Mouse (Mus musculus): ENCODE results near the gene Lhfpl2.

DNA sequence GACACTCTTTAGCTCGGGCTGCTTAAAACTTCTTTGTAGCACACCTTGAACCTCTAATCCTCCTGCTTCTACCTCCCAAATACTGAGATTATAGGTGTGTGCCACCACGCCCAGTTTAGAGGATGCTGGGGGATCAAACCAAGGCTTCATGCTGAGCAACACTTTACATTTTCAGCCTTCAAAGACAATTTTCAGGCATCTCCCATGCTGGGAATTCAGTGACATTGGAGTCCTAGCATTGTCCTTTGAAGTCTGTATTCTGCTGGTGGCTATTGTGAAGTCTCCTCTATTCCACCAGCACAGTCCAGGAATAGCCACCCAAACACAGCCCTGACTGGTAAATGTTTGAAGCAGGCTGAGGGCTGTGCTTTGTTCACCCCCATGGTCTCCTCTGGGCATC is 27.0 kb upstream of the Lhfpl2 start:
- TF ChIP-seq REST (IDR thresholded peaks at IDR 0.05; ENCODE audit: insufficient read depth, insufficient read length) (no peak), USF1 (IDR thresholded peaks at IDR 0.05; ENCODE audit: low read depth) (no peak), POLR2A (IDR thresholded peaks at IDR 0.05; ENCODE audit: insufficient read length, low read depth) (no peak), E2F4 (IDR thresholded peaks at IDR 0.05; ENCODE audit: insufficient read depth) (no peak), MAX (IDR thresholded peaks at IDR 0.05; ENCODE audit: low read depth) (no peak), TCF12 (IDR thresholded peaks at IDR 0.05; ENCODE audit: insufficient read depth, poor library complexity, severe bottlenecking) (no peak), MYOD1 (IDR thresholded peaks at IDR 0.05; ENCODE audit: control insufficient read depth in 1 of 3, insufficient read length in 2 of 3, low read depth in 2 of 3) (no peak)
